Mouse (Mus musculus) olfactory bulb, adult 2 months (tissue): ENCODE measurements at regions not wholly inside any gene's neighbourhood (a gene's known extent, or its start where the extent isn't known, plus 50 kb on each side); places are given as distances from the start of the nearest gene placed in this dataset.

Source experiments
- CTCF ChIP-seq: fragments of 200-500 bp; IDR thresholded peaks from 2 replicates; pipeline ENCODE4 v1.5.1; 2012; ENCODE audit warnings: low read depth, mild to moderate bottlenecking, low read length, moderate library complexity; ENCODE audit not compliant: insufficient read depth
- POLR2A ChIP-seq: fragments of 200-500 bp; IDR thresholded peaks from 2 replicates; pipeline ENCODE4 v1.6.1; 2012; ENCODE audit warnings: mild to moderate bottlenecking, low read depth, low read length, moderate library complexity; ENCODE audit not compliant: insufficient read depth

- no peak for TF ChIP-seq CTCF
- TF ChIP-seq POLR2A, result no peak
Measured at GRCm38 (mm10) chr7:125281371-125281770, 163.1 kb upstream of the Kdm8 start.
